Mouse (Mus musculus): ENCODE data around the gene Exph5.

DNA sequence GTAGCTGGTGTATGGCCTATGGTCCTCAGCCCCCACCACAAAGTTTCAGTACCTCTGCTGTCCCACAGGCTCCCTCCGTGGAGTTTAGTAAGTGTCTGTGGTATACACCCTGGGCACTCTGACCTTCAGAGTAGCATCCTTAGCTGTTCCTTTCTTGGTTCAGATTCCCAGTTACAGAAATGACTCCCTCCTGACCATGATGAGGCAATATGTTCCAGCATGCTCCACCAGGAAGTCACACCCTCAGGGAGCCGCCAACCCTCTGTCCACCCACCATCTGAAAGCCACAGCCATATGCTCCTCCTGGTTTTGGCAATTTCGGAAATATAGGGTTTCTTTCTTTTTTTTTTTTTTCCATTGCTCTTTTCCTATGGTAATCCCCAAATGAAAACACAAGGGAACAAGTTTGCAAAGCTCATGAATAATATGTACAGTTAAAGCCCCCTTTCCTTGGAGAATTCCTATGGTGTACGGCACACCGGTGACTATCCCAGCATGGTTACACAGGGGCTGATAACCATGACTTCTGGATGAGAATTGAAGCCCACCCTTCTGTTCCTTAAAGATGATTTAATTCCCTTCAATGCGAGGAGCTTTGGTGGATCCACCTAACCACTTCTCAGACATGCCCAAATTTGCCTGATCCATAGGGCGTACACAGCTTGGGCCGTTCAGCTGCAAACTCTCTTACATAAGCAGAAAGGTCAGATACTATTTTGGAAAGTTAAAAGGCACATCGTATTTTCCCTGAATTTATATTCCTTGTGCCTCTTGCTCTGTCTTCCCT, 43.4 kb downstream of the Exph5 start:
- TF ChIP-seq CTCF (IDR thresholded peaks at IDR 0.05; ENCODE audit: extremely low read depth, insufficient read length, insufficient replicate concordance, low read depth, low read length) (no peak), POLR2A (IDR thresholded peaks at IDR 0.05; ENCODE audit: low read depth, low read length) (no peak)
